In genomic region chr8:27770803-27771202, GRCm38 (mm10) we compare ENCODE assay signal across 19 mouse cellular contexts.
DNase-seq lines count a peak whose midpoint lies in the region; ATAC-seq and TF ChIP-seq lines count a peak whose summit lies in the region.
"Had no signal": no experiment of that assay in that cellular context is flagged by ENCODE, and none has a peak within 500 bp of the region (broad histone marks: within the 10 kb centered on the region; RNA-seq: fewer than 3 reads in every experiment).

No protein-coding gene starts in this region.

- H3K36me3 ChIP-seq in forebrain, embryonic 11.5 days (ENCODE audit: control insufficient read depth, insufficient read depth, low read length), result no peaks in the 10 kb centered on the region
- H3K36me3 ChIP-seq in forebrain, postnatal 0 days (ENCODE audit: insufficient read depth), result no peaks in the 10 kb centered on the region
- H3K36me3 ChIP-seq in neural tube, embryonic 11.5 days (ENCODE audit: control insufficient read depth, insufficient read depth, low read length), result no peaks in the 10 kb centered on the region
- H3K36me3 ChIP-seq in midbrain, embryonic 11.5 days (ENCODE audit: control insufficient read depth, insufficient read depth, low read length), result no peaks in the 10 kb centered on the region
- H3K36me3 ChIP-seq: limb, embryonic 10.5 days; liver, embryonic 12.5 days had no signal

- TF ChIP-seq CTCF in forebrain, postnatal 0 days (IDR thresholded peaks at IDR 0.05; ENCODE audit: low read depth), result no peak

- no peak overlapping the region for H3K4me3 ChIP-seq in forebrain, embryonic 11.5 days (ENCODE audit: low read depth, low read length)
- H3K4me3 ChIP-seq in forebrain, postnatal 0 days (ENCODE audit: low read depth, low read length), result no peak overlapping the region
- H3K4me3 ChIP-seq in neural tube, embryonic 11.5 days (ENCODE audit: low read depth, low read length), result no peak overlapping the region
- H3K4me3 ChIP-seq in midbrain, embryonic 11.5 days (ENCODE audit: low read depth, low read length), result no peak overlapping the region
- H3K4me3 ChIP-seq: heart, adult 2 months; limb, embryonic 10.5 days; liver, embryonic 12.5 days had no signal

- H3K9me3 ChIP-seq in forebrain, embryonic 11.5 days (ENCODE audit: control insufficient read depth, low read length), result no peaks in the 10 kb centered on the region
- no peaks in the 10 kb centered on the region for H3K9me3 ChIP-seq in forebrain, postnatal 0 days (ENCODE audit: low read length)
- H3K9me3 ChIP-seq in neural tube, embryonic 11.5 days (ENCODE audit: control insufficient read depth, low read length), result no peaks in the 10 kb centered on the region
- H3K9me3 ChIP-seq in midbrain, embryonic 11.5 days (ENCODE audit: control insufficient read depth, low read length), result no peaks in the 10 kb centered on the region
- H3K9me3 ChIP-seq: limb, embryonic 10.5 days had no signal

- WGBS in forebrain, embryonic 11.5 days, result 48% methylated on average over 8 of the region's 8 CpGs
- 43% methylated on average over 8 of the region's 8 CpGs for WGBS in forebrain, postnatal 0 days
- WGBS in neural tube, embryonic 11.5 days, result 63% methylated on average over 8 of the region's 8 CpGs
- 35% methylated on average over 8 of the region's 8 CpGs for WGBS in midbrain, embryonic 11.5 days

- no peak overlapping the region for H3K27ac ChIP-seq in forebrain, embryonic 11.5 days (ENCODE audit: low read depth, low read length)
- no peak overlapping the region for H3K27ac ChIP-seq in forebrain, postnatal 0 days (ENCODE audit: low read depth, low read length)
- no peak overlapping the region for H3K27ac ChIP-seq in neural tube, embryonic 11.5 days (ENCODE audit: low read depth, low read length)
- no peak overlapping the region for H3K27ac ChIP-seq in midbrain, embryonic 11.5 days (ENCODE audit: low read depth, low read length)
- H3K27ac ChIP-seq: heart, adult 2 months; limb, embryonic 10.5 days; liver, embryonic 12.5 days had no signal

- no peak for DNase-seq in forebrain, embryonic 11.5 days (ENCODE audit: low spot score)
- no peak for DNase-seq in forebrain, postnatal 0 days
- DNase-seq in neural tube, embryonic 11.5 days (ENCODE audit: low spot score), result peak; percentile 20
- DNase-seq in neural tube, embryonic 10.5 days (ENCODE audit: extremely low spot score, low spot score), result no peak
- DNase-seq in midbrain, embryonic 11.5 days (ENCODE audit: low spot score, missing footprints), result peak; percentile 86
- no peak for DNase-seq in urinary bladder, postnatal 10 days (ENCODE audit: low spot score)
- no peak for DNase-seq in kidney, postnatal 14 days
- DNase-seq in right cerebral cortex, adult 18-20 months, result no peak
- DNase-seq: adrenal gland, postnatal 10 days; cerebellum, adult 9-10 months; heart, adult 2 months; heart, postnatal 14 days; kidney, postnatal 10 days; layer of hippocampus, adult 9-11 months; thymus, adult 2 months had no signal

- no peak overlapping the region for H3K9ac ChIP-seq in forebrain, embryonic 11.5 days (ENCODE audit: low read length)
- no peak overlapping the region for H3K9ac ChIP-seq in forebrain, postnatal 0 days
- H3K9ac ChIP-seq in neural tube, embryonic 11.5 days (ENCODE audit: low read length), result no peak overlapping the region
- H3K9ac ChIP-seq in midbrain, embryonic 11.5 days (ENCODE audit: low read length), result no peak overlapping the region
- H3K9ac ChIP-seq: liver, embryonic 12.5 days had no signal

- H3K27me3 ChIP-seq in forebrain, embryonic 11.5 days (ENCODE audit: control insufficient read depth, insufficient read depth, low read length), result no peaks in the 10 kb centered on the region
- H3K27me3 ChIP-seq in forebrain, postnatal 0 days (ENCODE audit: insufficient read depth, low read length), result no peaks in the 10 kb centered on the region
- H3K27me3 ChIP-seq in neural tube, embryonic 11.5 days (ENCODE audit: control insufficient read depth, insufficient read depth, low read length), result no peaks in the 10 kb centered on the region
- no peaks in the 10 kb centered on the region for H3K27me3 ChIP-seq in midbrain, embryonic 11.5 days (ENCODE audit: control insufficient read depth, insufficient read depth, low read length)
- H3K27me3 ChIP-seq: CH12.LX; liver, embryonic 12.5 days had no signal

- 0 out of 2 replicates have a peak, but pooled peaks have one; percentile 12 for ATAC-seq in forebrain, embryonic 11.5 days (replicated peaks; ENCODE audit: low FRiP score)
- ATAC-seq in forebrain, postnatal 0 days, result no peak
- ATAC-seq in neural tube, embryonic 11.5 days (ENCODE audit: insufficient read depth, low FRiP score, low TSS enrichment), result 0 out of 2 replicates have a peak, but pooled peaks have one; percentile 31
- peak; percentile 50; the same call in 1 of the 2 replicates for ATAC-seq in midbrain, embryonic 11.5 days (ENCODE audit: low FRiP score)
- ATAC-seq: intestine, embryonic 16.5 days; liver, embryonic 12.5 days had no signal

- H3K4me2 ChIP-seq in forebrain, embryonic 11.5 days (ENCODE audit: low read depth, low read length, severe bottlenecking), result no peak overlapping the region
- no peak overlapping the region for H3K4me2 ChIP-seq in forebrain, postnatal 0 days (ENCODE audit: low read depth)
- no peak overlapping the region for H3K4me2 ChIP-seq in neural tube, embryonic 11.5 days (ENCODE audit: low read depth)
- H3K4me2 ChIP-seq in midbrain, embryonic 11.5 days, result no peak overlapping the region
- H3K4me2 ChIP-seq: liver, embryonic 12.5 days had no signal

- H3K4me1 ChIP-seq in forebrain, embryonic 11.5 days (replicated peaks; ENCODE audit: control insufficient read depth, insufficient read depth, low read length), result no peaks in the 10 kb centered on the region
- no peaks in the 10 kb centered on the region for H3K4me1 ChIP-seq in forebrain, postnatal 0 days (ENCODE audit: insufficient read depth)
- 0 out of 2 replicates have a peak, but pooled peaks cover 4% of the 10 kb centered on the region for H3K4me1 ChIP-seq in neural tube, embryonic 11.5 days (ENCODE audit: control insufficient read depth, insufficient read depth, low read length)
- H3K4me1 ChIP-seq in midbrain, embryonic 11.5 days (ENCODE audit: control insufficient read depth, insufficient read depth, low read length), result no peaks in the 10 kb centered on the region; the same call in 1 of the 2 replicates
- H3K4me1 ChIP-seq: limb, embryonic 10.5 days; liver, embryonic 12.5 days had no signal

Comparison
In these comparisons a context has a peak if more than half of its experiments do, and no peak if none do; other contexts are left out.
1. DNase-seq: peak in neural tube, embryonic 11.5 days (single experiment) and midbrain, embryonic 11.5 days (single experiment); none in forebrain, embryonic 11.5 days (single experiment), forebrain, postnatal 0 days (single experiment), neural tube, embryonic 10.5 days (single experiment), urinary bladder, postnatal 10 days (single experiment), kidney, postnatal 14 days (single experiment) and right cerebral cortex, adult 18-20 months (single experiment).